Mouse (Mus musculus): ENCODE measurements around the gene Adam33.
"Not testable (repeated sequence)": the region's sequence is repeated elsewhere in the genome, so short reads cannot be mapped to it uniquely, and the experiment has no call there.

The Adam33 gene

DNA sequence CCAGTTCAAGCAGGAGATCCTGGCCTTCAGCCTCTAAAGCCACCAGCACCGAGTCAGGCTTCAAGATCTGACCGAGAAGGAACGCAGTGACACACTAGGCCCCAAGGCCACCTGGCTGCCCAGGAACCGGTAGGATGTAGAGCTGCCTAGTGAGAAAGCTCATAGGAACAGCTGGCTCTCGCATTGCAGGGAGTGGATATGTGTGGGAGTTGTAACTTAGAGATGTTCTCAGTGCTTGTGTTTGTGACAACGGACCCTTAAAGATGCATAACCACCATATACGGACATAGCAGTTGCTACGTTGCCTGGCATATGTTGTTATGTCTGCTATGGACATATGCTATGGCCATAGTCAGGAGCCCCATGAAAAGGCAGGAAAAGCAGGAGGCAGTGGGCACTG lies 4.9 kb downstream of the Adam33 start:
- in situ Hi-C loops (cut with MseI, MboI) = no loop called here

- in situ Hi-C loops (cut with MseI, MboI) = no loop called here
Observed at GRCm38 (mm10) chr2:131056191-131056590, 7.4 kb downstream of the Adam33 start.

GRCm38 (mm10) chr2:131055631-131056030 lies 8.0 kb downstream of the Adam33 start:
- in situ Hi-C loops (cut with MseI, MboI) = no loop called here

DNA sequence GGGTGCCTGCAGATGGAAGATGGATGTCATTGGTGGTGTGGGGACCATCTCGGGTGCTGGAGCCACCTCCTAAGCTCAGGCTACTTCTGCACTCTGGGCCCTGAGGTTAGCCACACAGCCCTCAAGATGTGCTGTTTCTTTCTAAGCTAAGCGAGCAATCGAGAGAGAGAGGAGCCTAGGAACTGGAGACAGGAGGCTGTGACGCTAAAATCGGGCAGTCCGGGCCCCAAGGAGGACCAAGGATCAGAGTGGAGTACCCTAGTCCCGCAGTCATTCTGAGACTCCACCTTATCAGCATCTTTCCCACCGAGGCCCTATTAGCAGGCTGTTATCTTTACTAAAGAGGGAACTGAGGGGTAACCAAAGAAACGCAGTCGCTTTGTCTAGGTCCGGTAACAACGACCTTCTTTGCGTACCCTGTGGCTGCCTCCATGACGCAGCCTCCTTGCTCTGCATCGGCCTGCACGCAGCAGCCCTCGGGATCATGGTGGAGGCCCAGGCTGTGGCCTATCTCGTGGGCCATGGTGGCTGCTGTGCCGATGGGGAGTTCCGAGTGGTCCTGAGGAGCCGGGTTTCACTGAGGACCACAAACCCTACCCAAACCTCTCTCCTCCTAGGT lies 8.9 kb downstream of the Adam33 start:
- in situ Hi-C loops (cut with MseI, MboI) = no loop called here

DNA sequence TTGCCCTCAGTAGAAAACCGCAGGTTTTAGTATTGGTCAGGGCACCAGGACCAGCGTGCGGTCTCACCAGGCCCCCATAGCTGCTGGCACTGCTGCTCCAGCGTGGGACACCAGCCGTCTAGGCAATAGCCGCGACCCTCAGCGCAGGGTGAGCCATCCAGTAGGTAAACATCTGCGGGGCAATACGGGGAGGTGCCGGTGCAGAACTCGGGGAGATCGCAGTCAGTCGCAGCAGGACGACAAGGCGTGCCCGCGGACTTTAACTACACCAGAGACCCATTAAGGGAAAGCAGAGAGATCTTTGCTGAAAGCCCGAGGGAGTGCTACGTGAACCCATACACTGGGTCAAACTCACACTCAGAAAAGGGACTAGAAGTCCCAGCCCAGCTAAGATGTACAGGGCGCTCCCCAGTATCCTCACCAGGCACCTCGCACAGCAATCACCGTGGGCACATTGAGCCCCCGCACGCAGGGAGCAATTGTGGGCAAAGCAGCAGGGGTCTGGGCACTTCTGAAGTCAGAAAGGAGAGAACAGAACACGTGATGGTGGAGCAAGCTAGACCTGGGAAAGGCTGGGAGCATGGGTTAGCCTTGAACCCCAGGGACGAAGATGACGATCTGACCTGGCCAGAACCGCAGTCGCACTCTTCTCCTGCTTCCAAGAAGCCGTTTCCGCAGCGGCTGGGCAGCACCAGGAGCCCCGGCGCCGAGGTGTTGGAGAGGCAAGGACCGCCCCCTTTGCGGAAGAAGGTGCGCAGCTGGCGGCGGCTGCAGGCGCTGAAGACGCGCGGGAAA lies 9.6 kb downstream of the Adam33 start:
- in situ Hi-C loops (cut with MseI, MboI) = no loop called here

- in situ Hi-C loops (cut with MseI, MboI) = no loop called here
Observed at GRCm38 (mm10) chr2:131052862-131053418, 10.7 kb downstream of the Adam33 start.

DNA sequence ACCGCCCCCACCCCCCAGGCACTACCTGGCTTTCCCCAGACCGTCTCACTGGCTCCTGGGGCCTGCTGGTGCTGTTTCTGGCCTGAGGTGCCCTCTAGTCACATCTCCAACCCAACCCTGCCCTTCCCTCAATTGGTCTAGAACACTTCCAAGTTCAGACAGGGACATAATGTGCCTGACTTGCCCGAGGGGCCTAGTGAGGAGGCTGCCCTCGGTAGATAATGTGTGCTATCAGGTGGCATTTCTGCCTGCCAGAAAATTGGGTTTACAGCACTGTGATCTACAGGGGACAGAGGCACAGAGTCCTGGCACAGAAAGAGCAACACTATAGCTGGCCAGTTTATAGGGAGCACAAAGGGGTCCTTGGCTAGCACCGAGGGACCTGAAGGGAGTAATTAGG lies 11.6 kb downstream of the Adam33 start:
- in situ Hi-C loops (cut with MseI, MboI) = no loop called here

GRCm38 (mm10) chr2:131046025-131046424 lies 17.6 kb downstream of the Adam33 start:
- in situ Hi-C loops (cut with MseI, MboI) = no loop called here

GRCm38 (mm10) chr2:131044989-131045720 lies 18.5 kb downstream of the Adam33 start:
- in situ Hi-C loops (cut with MseI, MboI) = no loop called here

DNA sequence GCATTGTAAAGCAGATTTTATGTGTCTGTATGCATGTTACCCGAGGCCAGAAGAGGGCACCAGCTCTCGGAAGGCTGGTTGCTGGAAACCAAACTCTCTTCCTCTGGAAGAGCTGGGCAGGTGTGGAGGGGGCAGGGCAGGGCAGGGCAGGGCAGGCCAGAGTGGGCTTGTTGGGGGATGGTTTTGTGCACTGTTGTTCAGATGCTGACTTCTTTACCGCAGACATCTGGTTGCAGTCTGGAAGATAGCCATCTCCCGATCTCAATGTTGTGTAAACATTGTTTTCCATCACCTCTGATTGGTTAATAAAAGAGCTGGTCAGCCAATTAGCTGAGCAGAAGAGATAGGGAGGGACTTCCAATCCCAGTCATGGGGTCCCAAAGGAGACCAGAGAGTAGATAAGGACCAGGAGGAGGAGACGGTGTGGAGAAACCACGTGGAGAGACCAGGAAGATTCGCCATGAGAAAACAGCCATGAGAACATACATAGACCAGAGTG lies 19.2 kb downstream of the Adam33 start:
- in situ Hi-C loops (cut with MseI, MboI) = no loop called here

DNA sequence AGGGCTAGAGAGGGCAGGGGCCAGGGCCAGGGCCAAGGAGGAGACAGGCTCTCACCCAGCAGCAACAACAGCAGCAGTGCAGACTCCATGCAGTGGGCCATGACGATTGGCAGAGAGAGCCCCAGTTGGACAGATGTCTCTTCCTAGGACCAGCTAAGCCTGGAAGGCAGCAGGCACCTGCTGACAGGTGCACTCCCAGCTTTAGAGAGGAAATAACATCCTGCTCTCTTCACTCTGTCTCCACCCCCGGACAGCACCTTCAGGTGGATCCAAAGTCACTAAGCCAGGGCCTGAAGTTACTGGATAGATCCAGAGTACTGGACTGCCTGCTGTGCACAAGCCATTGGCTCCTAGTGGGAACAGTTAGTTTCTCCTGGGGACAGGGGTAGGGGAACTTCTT lies 20.6 kb downstream of the Adam33 start, which contains the start of gene Gfra4:
TSS of gene Gfra4 (minus strand) at position 101 of the 400 bp plus-strand sequence.
- in situ Hi-C loops (cut with MseI, MboI) = no loop called here

- in situ Hi-C loops (cut with MseI, MboI) = no loop called here
Observed at GRCm38 (mm10) chr2:131040854-131041825, 22.5 kb downstream of the Adam33 start.

- in situ Hi-C loops (cut with MseI, MboI) = no loop called here
Observed at GRCm38 (mm10) chr2:131038675-131039074, 24.9 kb downstream of the Adam33 start.

- in situ Hi-C loops (cut with MseI, MboI) = no loop called here
Observed at GRCm38 (mm10) chr2:131038197-131038596, 25.4 kb downstream of the Adam33 start.

DNA sequence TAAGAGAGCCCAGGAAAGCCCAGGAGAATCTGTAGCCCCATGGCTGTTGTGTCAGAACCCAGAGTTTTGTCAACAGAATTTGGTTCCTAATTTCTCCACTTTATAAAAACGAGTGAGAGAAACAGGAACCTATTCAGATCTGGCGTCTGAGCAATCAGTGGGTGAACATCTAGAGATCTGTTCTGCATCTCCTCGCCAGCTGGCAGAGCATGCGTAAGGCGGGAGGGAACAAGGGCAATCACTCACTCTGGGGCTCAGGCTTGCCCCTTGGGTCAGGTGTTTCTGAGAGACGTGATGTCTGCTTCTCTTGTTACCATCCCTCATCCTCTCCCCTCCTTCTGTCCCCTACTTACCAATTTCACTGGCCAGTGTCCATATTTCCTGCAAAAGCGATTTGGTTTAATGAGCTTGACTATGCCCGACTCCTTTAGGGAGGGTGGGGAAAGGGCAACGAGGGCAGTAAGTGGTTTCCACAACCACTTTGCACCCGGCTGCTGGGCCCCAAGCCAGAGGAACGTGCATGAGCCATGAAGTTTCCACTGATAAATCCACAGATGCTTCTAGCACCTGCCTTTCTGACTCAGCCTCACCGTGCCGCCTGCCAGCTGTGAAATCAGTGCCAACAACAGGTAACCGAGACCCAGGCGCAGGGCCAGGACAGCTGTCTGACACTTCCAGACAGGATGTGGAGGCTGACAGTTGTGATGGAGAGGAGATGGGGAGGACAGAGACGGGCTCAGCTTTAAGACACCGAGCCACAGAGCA lies 26.2 kb downstream of the Adam33 start:
- in situ Hi-C loops (cut with MseI, MboI) = no loop called here

GRCm38 (mm10) chr2:131036757-131037156 lies 26.9 kb downstream of the Adam33 start:
- in situ Hi-C loops (cut with MseI, MboI) = no loop called here

GRCm38 (mm10) chr2:131036343-131036742 lies 27.3 kb downstream of the Adam33 start:
- in situ Hi-C loops (cut with MseI, MboI) = no loop called here

- in situ Hi-C loops (cut with MseI, MboI) = not testable (repeated sequence)
Observed at GRCm38 (mm10) chr2:131031406-131031805, 32.2 kb downstream of the Adam33 start.

DNA sequence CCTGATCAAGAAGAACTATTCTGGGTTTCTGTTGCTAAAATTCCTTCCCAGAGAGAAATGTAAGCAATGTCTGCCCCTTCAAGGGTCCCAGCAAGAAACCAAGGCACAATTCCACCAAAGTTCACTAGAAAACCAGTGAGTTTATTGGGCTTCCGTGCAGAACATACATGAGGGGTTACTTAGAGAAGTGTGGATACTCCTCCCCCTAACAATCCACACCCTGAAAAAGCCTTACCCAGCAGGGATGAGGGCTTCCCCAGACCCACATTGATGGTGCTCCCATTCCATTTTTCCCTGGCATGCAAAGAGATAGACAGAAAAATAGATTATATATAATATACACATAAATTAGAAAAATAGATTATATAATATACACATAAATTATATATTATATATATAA lies 32.6 kb downstream of the Adam33 start:
- in situ Hi-C loops (cut with MseI, MboI) = no loop called here

DNA sequence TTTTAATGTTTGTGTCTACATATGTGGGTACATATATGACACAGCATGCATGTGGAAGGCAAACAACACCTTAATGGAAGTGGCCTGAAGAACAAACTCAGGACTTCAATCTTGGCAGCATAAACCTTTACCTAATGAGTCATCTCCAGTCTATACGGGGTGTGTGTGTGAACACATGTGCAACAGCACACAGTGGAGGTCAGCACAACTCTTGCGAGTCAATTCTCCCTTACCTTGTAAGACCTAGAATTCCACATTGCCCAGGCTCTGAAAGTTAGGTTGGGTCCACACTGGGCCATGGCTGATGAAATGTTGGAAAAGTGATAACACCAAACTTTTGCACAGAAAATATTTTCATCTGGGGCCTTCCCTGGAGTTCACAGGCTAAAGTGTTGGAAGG lies 33.1 kb downstream of the Adam33 start:
- in situ Hi-C loops (cut with MseI, MboI) = no loop called here
